Mouse (Mus musculus) spleen, adult 2 months (tissue): Measurements from ENCODE around the gene Cfap20. TPM values are rescaled to one million over a fixed set of nuclear protein-coding genes. Genes with fewer than 3 reads are reported as not detected.

Source experiments
- DNase-seq, 2 experiments: peaks; one replicate each; pipeline versions ENCODE4 v3.0.0 to v3.0.0-alpha.2; 2012 to 2021; ENCODE audit warnings: low spot score in 2 of 2, low read depth in 1 of 2
- H3K27ac ChIP-seq: fragments of 200-500 bp; 2 replicates; pipeline ENCODE4 v1.5.1; 2012; ENCODE audit warnings: low read length, inconsistent platforms; ENCODE audit not compliant: insufficient read depth
- H3K27me3 ChIP-seq: fragments of 200-500 bp; 2 replicates; pipeline ENCODE4 v1.6.1; 2012; ENCODE audit warnings: mild to moderate bottlenecking, moderate library complexity, low read length, inconsistent platforms; ENCODE audit not compliant: control insufficient read depth, insufficient read depth
- H3K36me3 ChIP-seq: fragments of 200-500 bp; 2 replicates; pipeline ENCODE4 v1.6.1; 2012; ENCODE audit warnings: mild to moderate bottlenecking, low read length, inconsistent platforms; ENCODE audit not compliant: control insufficient read depth, insufficient read depth
- H3K4me1 ChIP-seq: fragments of 200-500 bp; 2 replicates; pipeline ENCODE4 v1.6.1; 2011; ENCODE audit warnings: inconsistent platforms; ENCODE audit not compliant: control insufficient read depth, insufficient read depth, insufficient read length
- H3K4me3 ChIP-seq: fragments of 200-500 bp; 2 replicates; pipeline ENCODE4 v1.5.1; 2011; ENCODE audit warnings: mild to moderate bottlenecking, inconsistent platforms; ENCODE audit not compliant: insufficient read depth, insufficient read length; ENCODE audit errors: extremely low read depth
- CTCF ChIP-seq: fragments of 200-500 bp; IDR thresholded peaks from 2 replicates; pipeline ENCODE4 v1.5.1; 2011; ENCODE audit warnings: mild to moderate bottlenecking, inconsistent platforms; ENCODE audit not compliant: insufficient read depth, insufficient read length, insufficient replicate concordance; ENCODE audit errors: extremely low read depth
- POLR2A ChIP-seq: fragments of 200-500 bp; IDR thresholded peaks from 2 replicates; pipeline ENCODE4 v1.6.1; 2011; ENCODE audit warnings: low read depth, low read length, inconsistent platforms
- WGBS: fragments of 180-500 bp; shearing (Covaris S2); methylation state at CpG from one replicate; pipeline ENCODE4 v1.1.7; 2018; 5-methylcytosine and 5-hydroxymethylcytosine counted together
- polyA plus RNA-seq: library from polyadenylated mRNA; depleted of rRNA; stranded (reverse); fragments of >200 nt; gene quantifications from 2 replicates; pipeline ENCODE4 v1.2.3, GENCODE M21; 2012

Cfap20 gene
- polyA plus RNA-seq, 1 experiment, result 21.7 TPM

GRCm38 (mm10) chr8:95395186-95395918 is 39.3 kb downstream of the Cfap20 start:
- Histone ChIP-seq H3K4me3 (no peak overlapping the region), H3K36me3 (no peaks in the 10 kb centered on the region), H3K27me3 (no peaks in the 10 kb centered on the region), H3K27ac (no peak overlapping the region), H3K4me1 (peaks cover 2% of the 10 kb centered on the region; the same call in 1 of the 2 replicates)
- DNase-seq, result no peak
- WGBS, result 28% methylated on average over 8 of the region's 8 CpGs
- TF ChIP-seq POLR2A (no peak), CTCF (no peak)

DNA sequence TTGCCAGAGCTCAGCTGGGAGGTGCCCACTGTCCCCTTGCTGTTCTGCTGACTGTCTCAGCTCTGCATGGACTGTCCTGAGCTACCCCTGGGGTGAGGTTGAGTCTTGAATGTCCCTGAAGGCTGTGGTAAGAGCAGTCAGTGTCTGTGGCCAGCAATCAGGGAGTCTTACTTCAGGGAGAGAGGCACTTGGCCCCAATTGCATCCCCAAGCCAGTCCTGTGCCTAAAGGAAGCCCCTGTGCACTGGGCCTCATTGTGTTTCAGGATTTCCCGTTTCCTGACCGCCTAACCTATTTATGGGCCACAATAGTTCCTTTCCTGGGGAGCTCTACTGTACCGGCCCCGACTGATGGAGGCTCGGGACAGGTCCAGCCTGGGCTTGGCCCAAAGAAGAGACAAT is 42.1 kb downstream of the Cfap20 start:
- Histone ChIP-seq H3K27me3 (no peaks in the 10 kb centered on the region), H3K4me1 (peaks cover 2% of the 10 kb centered on the region; the same call in 1 of the 2 replicates), H3K36me3 (no peaks in the 10 kb centered on the region), H3K4me3 (no peak overlapping the region), H3K27ac (no peak overlapping the region)
- TF ChIP-seq CTCF (no peak), POLR2A (no peak)
- WGBS, result 21% methylated on average over 5 of the region's 5 CpGs
- no peak for DNase-seq

- no peaks in the 10 kb centered on the region for H3K27me3 ChIP-seq
- WGBS, result 53% methylated on average over 7 of the region's 7 CpGs
- H3K27ac ChIP-seq, result no peak overlapping the region
- TF ChIP-seq POLR2A (no peak), CTCF (no peak)
- no peaks in the 10 kb centered on the region for H3K36me3 ChIP-seq
- H3K4me3 ChIP-seq, result no peak overlapping the region
- peak in 1 of 2 experiments; percentile 59 for DNase-seq
- peaks cover 2% of the 10 kb centered on the region; the same call in 1 of the 2 replicates for H3K4me1 ChIP-seq
Observed at GRCm38 (mm10) chr8:95391101-95391500, 43.6 kb downstream of the Cfap20 start.

- no peak for TF ChIP-seq POLR2A
- Histone ChIP-seq H3K4me1 (peaks cover 2% of the 10 kb centered on the region; the same call in 1 of the 2 replicates), H3K27me3 (no peaks in the 10 kb centered on the region), H3K4me3 (no peak overlapping the region), H3K27ac (no peak overlapping the region), H3K36me3 (no peaks in the 10 kb centered on the region)
- WGBS, result 3% methylated on average over 4 of the region's 4 CpGs
- no peak for DNase-seq
Observed at GRCm38 (mm10) chr8:95390312-95390711, 44.4 kb downstream of the Cfap20 start.

GRCm38 (mm10) chr8:95387936-95388335 is 46.7 kb downstream of the Cfap20 start:
- Histone ChIP-seq H3K36me3 (no peaks in the 10 kb centered on the region), H3K27ac (no peak overlapping the region), H3K4me1 (peaks cover 2% of the 10 kb centered on the region; the same call in 1 of the 2 replicates), H3K27me3 (no peaks in the 10 kb centered on the region), H3K4me3 (no peak overlapping the region)
- TF ChIP-seq POLR2A, result no peak
- TF ChIP-seq CTCF, result no peak
- 93% methylated on average over 7 of the region's 7 CpGs for WGBS
- no peak for DNase-seq

- TF ChIP-seq POLR2A, result no peak
- TF ChIP-seq CTCF, result no peak
- DNase-seq, result no peak
- Histone ChIP-seq H3K27me3 (no peaks in the 10 kb centered on the region), H3K27ac (no peak overlapping the region), H3K4me3 (no peak overlapping the region), H3K36me3 (no peaks in the 10 kb centered on the region), H3K4me1 (peaks cover 2% of the 10 kb centered on the region; the same call in 1 of the 2 replicates)
- WGBS, result 85% methylated on average over 10 of the region's 10 CpGs
Observed at GRCm38 (mm10) chr8:95387221-95387620, 47.4 kb downstream of the Cfap20 start.

- no peaks in the 10 kb centered on the region for H3K36me3 ChIP-seq
- no peaks in the 10 kb centered on the region; the same call in 1 of the 2 replicates for H3K4me1 ChIP-seq
- no peaks in the 10 kb centered on the region for H3K27me3 ChIP-seq
- no peak overlapping the region for H3K27ac ChIP-seq
- WGBS, result 90% methylated on average over 5 of the region's 5 CpGs
- TF ChIP-seq POLR2A (no peak), CTCF (no peak)
- H3K4me3 ChIP-seq, result no peak overlapping the region
- DNase-seq, result no peak
Observed at GRCm38 (mm10) chr8:95386037-95386436, 48.6 kb downstream of the Cfap20 start.
